In the genomic region with DNA sequence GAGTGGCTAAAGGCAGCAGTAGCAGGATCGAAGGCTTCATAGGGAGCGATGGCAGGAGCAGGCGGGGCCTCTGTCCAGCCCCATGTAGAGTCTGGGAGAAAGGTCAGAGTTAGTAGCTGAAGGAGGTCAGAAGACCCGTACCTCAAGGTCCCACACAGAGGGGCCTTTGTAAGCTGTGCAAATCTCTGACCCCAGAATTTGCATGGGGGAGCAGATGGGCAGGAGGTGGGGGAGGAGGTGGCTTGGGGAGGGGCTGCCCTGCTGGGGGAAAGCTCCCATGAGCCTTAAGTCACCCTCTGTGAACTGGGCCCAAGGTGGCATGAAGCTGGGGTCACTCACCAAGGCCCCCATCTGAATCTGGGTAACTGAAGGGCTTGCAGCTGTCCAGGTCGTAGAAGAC, we compare ENCODE assay signal across 27 mouse cellular contexts. TPM values are rescaled to one million over a fixed set of nuclear protein-coding genes. Genes with fewer than 3 reads are reported as not detected.
DNase-seq lines count a peak whose midpoint lies in the region; ATAC-seq and TF ChIP-seq lines count a peak whose summit lies in the region.
"Had no signal": no experiment of that assay in that cellular context is flagged by ENCODE, and none has a peak within 500 bp of the region (broad histone marks: within the 10 kb centered on the region; RNA-seq: fewer than 3 reads in every experiment).

No protein-coding gene starts in this region.

- peaks cover 100% of the 10 kb centered on the region for H3K4me1 ChIP-seq in E14TG2a.4 (replicated peaks; ENCODE audit: low read depth, low read length)
- H3K4me1 ChIP-seq in stomach, postnatal 0 days (replicated peaks; ENCODE audit: control insufficient read depth, insufficient read depth) = peaks cover 3% of the 10 kb centered on the region; the same call in 1 of the 2 replicates

- H3K9ac ChIP-seq in stomach, postnatal 0 days (ENCODE audit: low read length) = no peak overlapping the region
- H3K9ac ChIP-seq: embryonic facial prominence, embryonic 15.5 days; heart, embryonic 15.5 days; hindbrain, embryonic 14.5 days had no signal

- H3K4me3 ChIP-seq in E14TG2a.4 (replicated peaks; ENCODE audit: low read length) = peak overlapping the region; percentile 72; the same call in 1 of the 2 replicates
- H3K4me3 ChIP-seq in stomach, postnatal 0 days (ENCODE audit: low read depth, low read length) = no peak overlapping the region
- H3K4me3 ChIP-seq: embryonic facial prominence, embryonic 15.5 days; erythroblast, embryonic 14.5 days; heart, embryonic 15.5 days; hindbrain, embryonic 10.5 days had no signal

- TF ChIP-seq CTCF in E14TG2a.4 (conservative IDR thresholded peaks at IDR 0.05; ENCODE audit: low read length) = no peak
- no peak for TF ChIP-seq CTCF in stomach, postnatal 0 days (IDR thresholded peaks at IDR 0.05; ENCODE audit: low read depth)

- DNase-seq in spleen, adult 18-20 months = peak; percentile 47 to 48
- DNase-seq in spleen, postnatal 14 days (ENCODE audit: low spot score in 2 of 2) = no peak
- DNase-seq in B cell, adult 2 months = peak; percentile 14 to 25
- peak; percentile 56 for DNase-seq in splenic B cell, adult 2 months (ENCODE audit: low read depth, low spot score)
- no peak for DNase-seq in heart, postnatal 14 days
- DNase-seq in stomach, postnatal 0 days (ENCODE audit: low spot score) = no peak
- DNase-seq: adrenal gland, adult 2 months; adrenal gland, postnatal 36 days; cerebellum, adult 11 months; cerebellum, adult 8-10 months; cerebellum, postnatal 14 days; embryo, embryonic 11 days; gastrocnemius, postnatal 10 days; heart, adult 18-20 months had no signal

- H3K4me2 ChIP-seq in stomach, postnatal 0 days (replicated peaks; ENCODE audit: low read depth) = no peak overlapping the region
- H3K4me2 ChIP-seq: embryonic facial prominence, embryonic 15.5 days; heart, embryonic 11.5 days; heart, embryonic 15.5 days; hindbrain, embryonic 14.5 days had no signal

- H3K27ac ChIP-seq in stomach, postnatal 0 days (replicated peaks) = no peak overlapping the region
- H3K27ac ChIP-seq: embryonic facial prominence, embryonic 15.5 days; heart, embryonic 15.5 days; hindbrain, embryonic 10.5 days; hindbrain, embryonic 14.5 days had no signal

- H3K27me3 ChIP-seq in E14TG2a.4 (ENCODE audit: insufficient read depth, low read length) = peaks cover 11% of the 10 kb centered on the region; the same call in 1 of the 2 replicates
- no peaks in the 10 kb centered on the region for H3K27me3 ChIP-seq in splenic B cell, adult 2 months (ENCODE audit: control insufficient read depth, insufficient read depth, low read length, poor library complexity, severe bottlenecking)
- H3K27me3 ChIP-seq in stomach, postnatal 0 days (ENCODE audit: control insufficient read depth, insufficient read depth, low read length) = no peaks in the 10 kb centered on the region

- 63% methylated on average over 5 of the region's 5 CpGs for WGBS in stomach, postnatal 0 days

- TF ChIP-seq EP300 in stomach, postnatal 0 days (optimal IDR thresholded peaks at IDR 0.05) = no peak

- no peak for ATAC-seq in stomach, postnatal 0 days (ENCODE audit: low FRiP score, low TSS enrichment)
- ATAC-seq: forebrain, embryonic 16.5 days had no signal

- H3K9me3 ChIP-seq in E14TG2a.4 (ENCODE audit: low read length) = no peaks in the 10 kb centered on the region
- no peaks in the 10 kb centered on the region for H3K9me3 ChIP-seq in stomach, postnatal 0 days (ENCODE audit: control insufficient read depth, low read length)
- H3K9me3 ChIP-seq: embryonic facial prominence, embryonic 15.5 days; heart, embryonic 15.5 days; hindbrain, embryonic 10.5 days had no signal

- intact Hi-C loops in heart, postnatal 14 days (cut with DNase I) = no loop called here

- peaks cover 28% of the 10 kb centered on the region for H3K36me3 ChIP-seq in E14TG2a.4 (ENCODE audit: insufficient read depth, low read length)
- H3K36me3 ChIP-seq in splenic B cell, adult 2 months (ENCODE audit: control insufficient read depth, insufficient read depth, low read length, poor library complexity, severe bottlenecking) = peaks cover 21% of the 10 kb centered on the region
- no peaks in the 10 kb centered on the region for H3K36me3 ChIP-seq in stomach, postnatal 0 days (ENCODE audit: control insufficient read depth, insufficient read depth, low read length)

RNA-seq across cellular contexts. Expression of a gene that starts 2.4 kb away (rescaled TPM):
- total RNA-seq in heart, postnatal 14 days (2021) = 1 to 10 TPM in 1 of 2 experiments, under 1 TPM in 1; 0.65 to 1.1 TPM
- 0.13 and 0.22 TPM in 2 replicates for polyA plus RNA-seq in stomach, postnatal 0 days (2015; fragmentation: Nextera tagmentation; extraction: Ambion mirVana)
- total RNA-seq: common myeloid progenitor, adult 5-6 weeks had no signal
- polyA plus RNA-seq: embryonic facial prominence, embryonic 11.5 days; forebrain, embryonic 16.5 days; heart, embryonic 11.5 days; hindbrain, embryonic 10.5 days had no signal

RNA-seq across cellular contexts. Expression of a gene that starts 5.1 kb away (rescaled TPM):
- total RNA-seq in heart, postnatal 14 days (2021) = 10 to 100 TPM; 10.5 to 16.8 TPM
- 0.21 and 0.32 TPM in 2 replicates for polyA plus RNA-seq in stomach, postnatal 0 days (2015; fragmentation: Nextera tagmentation; extraction: Ambion mirVana)
- total RNA-seq: adrenal gland, postnatal 36 days; common myeloid progenitor, adult 5-6 weeks had no signal
- polyA plus RNA-seq: adrenal gland, adult 2 months; brain, embryonic 14.5 days; C2C12; embryonic facial prominence, embryonic 11.5 days; erythroblast, embryonic 14.5 days; forebrain, embryonic 11.5 days had no signal

RNA-seq across cellular contexts. Expression of a gene that starts 19.1 kb away (rescaled TPM):
- total RNA-seq in heart, postnatal 14 days (2021) = 10 to 100 TPM; 14.5 to 16.0 TPM
- 18.7 and 18.9 TPM in 2 replicates for polyA plus RNA-seq in stomach, postnatal 0 days (2015; fragmentation: Nextera tagmentation; extraction: Ambion mirVana)

RNA-seq across cellular contexts. Expression of a gene that starts 24.2 kb away (rescaled TPM):
- total RNA-seq in heart, postnatal 14 days (2021) = 10 to 100 TPM; 49.1 to 53.5 TPM
- polyA plus RNA-seq in stomach, postnatal 0 days (2015; fragmentation: Nextera tagmentation; extraction: Ambion mirVana) = 56.5 and 59.7 TPM in 2 replicates

RNA-seq across cellular contexts. Expression of a gene that starts 33.1 kb away (rescaled TPM):
- 1 to 10 TPM; 5.3 to 6.5 TPM for total RNA-seq in heart, postnatal 14 days (2021)
- polyA plus RNA-seq in stomach, postnatal 0 days (2015; fragmentation: Nextera tagmentation; extraction: Ambion mirVana) = 5.9 and 8.3 TPM in 2 replicates
- total RNA-seq: common myeloid progenitor, adult 5-6 weeks had no signal

Comparison
In these comparisons a context has a peak if more than half of its experiments do, and no peak if none do; other contexts are left out.
1. DNase-seq: peak in spleen, adult 18-20 months (2 of 2), B cell, adult 2 months (2 of 2) and splenic B cell, adult 2 months (single experiment); none in spleen, postnatal 14 days (0 of 2), heart, postnatal 14 days (0 of 2) and stomach, postnatal 0 days (single experiment).